Mouse (Mus musculus): Measurements from ENCODE around the gene Ankrd11.

DNA sequence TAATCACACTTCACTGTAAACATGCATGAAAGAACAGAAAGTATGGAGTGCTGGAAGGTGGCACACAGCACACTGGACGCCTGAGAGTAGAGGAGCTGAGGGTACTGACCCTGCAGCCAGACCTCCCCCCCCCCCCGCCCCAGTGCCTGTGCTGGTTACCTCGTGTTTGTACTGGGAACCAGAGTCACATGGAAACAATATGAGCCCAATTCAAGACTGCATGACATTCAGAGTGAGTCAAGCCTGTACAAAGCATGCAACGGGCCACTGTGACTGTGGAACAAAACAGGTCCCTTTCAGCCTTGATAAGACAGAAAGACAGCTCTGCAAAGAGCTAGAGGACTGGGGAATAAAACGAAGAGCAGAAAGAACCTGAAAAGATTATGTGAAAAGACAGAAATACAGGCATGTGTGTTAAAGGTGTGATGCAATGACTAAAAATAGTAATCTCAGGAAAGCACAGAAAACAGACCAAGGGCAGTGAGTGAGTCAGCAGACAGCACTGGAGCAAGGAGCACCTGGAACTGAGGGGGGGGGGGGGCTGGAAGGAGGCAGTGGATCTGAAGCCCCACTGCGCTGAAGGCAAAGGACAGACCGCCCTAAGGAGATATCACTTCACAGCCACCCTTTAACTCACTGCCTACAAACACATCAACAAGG is 118.5 kb downstream of the Ankrd11 start:
- no peak for TF ChIP-seq CTCF (IDR thresholded peaks at IDR 0.05; ENCODE audit: low read depth)
- TF ChIP-seq EP300 (IDR thresholded peaks at IDR 0.05; ENCODE audit: low read depth), result no peak

Data from heart, postnatal 0 days (tissue).